Mouse (Mus musculus): ENCODE data around the gene Sfxn2. TPM values are rescaled to one million over a fixed set of nuclear protein-coding genes. Genes with fewer than 3 reads are reported as not detected.

The Sfxn2 gene
- polyA plus RNA-seq, 1 experiment from 2014 or later = 8.0 TPM

DNA sequence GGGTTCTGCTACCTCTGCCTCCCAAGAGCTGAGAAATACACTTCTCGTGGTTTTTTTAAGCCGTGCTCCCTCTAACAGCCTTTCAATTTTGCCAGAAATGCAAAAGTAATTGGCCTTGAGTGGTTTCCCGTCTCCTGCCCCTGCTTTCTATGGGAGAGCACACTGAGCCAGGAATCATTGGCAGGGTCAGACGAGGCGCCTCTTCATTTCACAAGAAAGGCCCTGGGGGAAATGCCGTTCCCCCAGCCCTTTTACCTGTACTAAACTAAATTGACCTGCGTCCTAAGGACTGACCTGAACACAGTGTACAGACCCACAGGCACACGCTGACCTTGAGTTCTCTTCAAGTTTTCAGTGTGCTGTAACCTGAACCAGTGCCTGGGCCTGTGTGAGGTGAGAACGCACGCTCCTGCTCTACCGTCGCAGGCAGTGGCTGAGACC is 72.9 kb downstream of the Sfxn2 start:
- peak overlapping the region; percentile 55; the same call in 1 of the 2 replicates for H3K9ac ChIP-seq (ENCODE audit: low read length)
- H3K4me3 ChIP-seq (ENCODE audit: control insufficient read depth in 1 of 2, insufficient read depth in 1 of 2, low read depth in 1 of 2, low read length in 2 of 2) = no peak overlapping the region
- no peak overlapping the region for H3K4me2 ChIP-seq (ENCODE audit: low read length)
- H3K27ac ChIP-seq (replicated peaks in 1 of 2; ENCODE audit: control insufficient read depth in 1 of 2, insufficient read depth in 1 of 2, low read depth in 2 of 2, low read length in 2 of 2) = peak overlapping the region; percentile 52 to 97; a peak in 3 of 4 replicates
- peaks cover 51 to 69% of the 10 kb centered on the region in 2 experiments for H3K4me1 ChIP-seq (ENCODE audit: control insufficient read depth in 2 of 2, insufficient read depth in 2 of 2, low read length in 2 of 2)
- H3K27me3 ChIP-seq (ENCODE audit: control insufficient read depth, insufficient read depth, low read length) = no peaks in the 10 kb centered on the region
- 75% methylated on average over 12 of the region's 12 CpGs for WGBS
- no peak for ATAC-seq (ENCODE audit: insufficient number of reproducible peaks, insufficient read depth, low FRiP score, low read depth)
- no peaks in the 10 kb centered on the region for H3K9me3 ChIP-seq (ENCODE audit: control insufficient read depth, low read length)
- H3K36me3 ChIP-seq (ENCODE audit: control insufficient read depth, insufficient read depth, low read length) = peaks cover 46% of the 10 kb centered on the region

DNA sequence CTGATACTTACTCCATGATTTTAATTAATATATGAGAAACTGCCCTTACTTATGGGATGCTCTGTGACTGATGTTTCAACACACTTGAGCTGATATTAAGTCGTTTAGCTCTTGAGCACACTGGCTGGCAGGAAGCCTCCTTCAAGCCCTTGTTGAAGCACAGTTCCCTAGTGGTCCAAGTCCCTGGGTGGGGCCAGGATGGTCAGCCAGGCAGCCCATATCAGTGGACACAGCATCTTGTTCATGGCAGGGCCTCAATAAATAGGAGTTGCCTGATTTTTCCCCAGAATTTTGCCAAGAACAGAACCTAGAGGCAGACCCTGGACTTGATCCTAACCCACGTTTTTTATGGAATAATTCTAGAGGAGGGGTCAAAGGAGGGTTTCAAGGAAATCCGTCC is 74.1 kb downstream of the Sfxn2 start:
- ATAC-seq (ENCODE audit: insufficient number of reproducible peaks, insufficient read depth, low FRiP score, low read depth) = no peak
- Histone ChIP-seq H3K4me3 (ENCODE audit: control insufficient read depth in 1 of 2, insufficient read depth in 1 of 2, low read depth in 1 of 2, low read length in 2 of 2) (no peak overlapping the region), H3K27me3 (ENCODE audit: control insufficient read depth, insufficient read depth, low read length) (no peaks in the 10 kb centered on the region), H3K36me3 (ENCODE audit: control insufficient read depth, insufficient read depth, low read length) (peaks cover 53% of the 10 kb centered on the region), H3K9me3 (ENCODE audit: control insufficient read depth, low read length) (no peaks in the 10 kb centered on the region), H3K9ac (ENCODE audit: low read length) (no peak overlapping the region), H3K4me2 (ENCODE audit: low read length) (no peak overlapping the region), H3K4me1 (ENCODE audit: control insufficient read depth in 2 of 2, insufficient read depth in 2 of 2, low read length in 2 of 2) (peaks cover 40 to 57% of the 10 kb centered on the region in 2 experiments), H3K27ac (replicated peaks in 1 of 2; ENCODE audit: control insufficient read depth in 1 of 2, insufficient read depth in 1 of 2, low read depth in 2 of 2, low read length in 2 of 2) (no peak overlapping the region)
- WGBS = 55% methylated on average over 3 of the region's 3 CpGs

Other genes starting within 250 kb of the Sfxn2 start
- 6.0 and 7.4 TPM in 2 replicates for gene Psd, start 246.2 kb upstream of the Sfxn2 start, polyA plus RNA-seq (2014; fragmentation: Nextera tagmentation; extraction: Ambion mirVana)
- 10.4 and 11.8 TPM in 2 replicates for gene Fbxl15, start 245.2 kb upstream of the Sfxn2 start, polyA plus RNA-seq (2014; fragmentation: Nextera tagmentation; extraction: Ambion mirVana)
- gene Cuedc2, start 234.7 kb upstream of the Sfxn2 start, polyA plus RNA-seq (2014; fragmentation: Nextera tagmentation; extraction: Ambion mirVana) = 125 and 128 TPM in 2 replicates
- 4.4 and 6.4 TPM in 2 replicates for gene Mfsd13a, start 232.2 kb upstream of the Sfxn2 start, polyA plus RNA-seq (2014; fragmentation: Nextera tagmentation; extraction: Ambion mirVana)
- gene 2310034G01Rik, start 223.1 kb upstream of the Sfxn2 start, polyA plus RNA-seq (2014; fragmentation: Nextera tagmentation; extraction: Ambion mirVana) = 0.62 and 1.8 TPM in 2 replicates
- 117 and 126 TPM in 2 replicates for gene Actr1a, start 177.6 kb upstream of the Sfxn2 start, polyA plus RNA-seq (2014; fragmentation: Nextera tagmentation; extraction: Ambion mirVana)
- gene Sufu, start 176.5 kb upstream of the Sfxn2 start, polyA plus RNA-seq (2014; fragmentation: Nextera tagmentation; extraction: Ambion mirVana) = 18.3 and 18.8 TPM in 2 replicates
- gene Trim8, start 71.7 kb upstream of the Sfxn2 start, polyA plus RNA-seq (2014; fragmentation: Nextera tagmentation; extraction: Ambion mirVana) = 23.4 TPM in 2 replicates
- gene Arl3, start 167 bp upstream of the Sfxn2 start, polyA plus RNA-seq (2014; fragmentation: Nextera tagmentation; extraction: Ambion mirVana) = 54.4 and 72.5 TPM in 2 replicates
- 48.8 and 49.3 TPM in 2 replicates for gene Wbp1l, start 25.7 kb downstream of the Sfxn2 start, polyA plus RNA-seq (2014; fragmentation: Nextera tagmentation; extraction: Ambion mirVana)
- gene Cyp17a1, start 99.8 kb downstream of the Sfxn2 start, polyA plus RNA-seq (2014; fragmentation: Nextera tagmentation; extraction: Ambion mirVana) = 1.6 and 1.8 TPM in 2 replicates
- 17.9 and 20.0 TPM in 2 replicates for gene Borcs7, start 116.5 kb downstream of the Sfxn2 start, polyA plus RNA-seq (2014; fragmentation: Nextera tagmentation; extraction: Ambion mirVana)
- 49.8 and 55.5 TPM in 2 replicates for gene As3mt, start 134.1 kb downstream of the Sfxn2 start, polyA plus RNA-seq (2014; fragmentation: Nextera tagmentation; extraction: Ambion mirVana)
- 2.9 and 3.2 TPM in 2 replicates for gene Cnnm2, start 188.2 kb downstream of the Sfxn2 start, polyA plus RNA-seq (2014; fragmentation: Nextera tagmentation; extraction: Ambion mirVana)

Data from heart, embryonic 14.5 days (tissue).